Mouse (Mus musculus) adrenal gland, postnatal 25 days (tissue): ENCODE data around the gene Zfp536. TPM values are rescaled to one million over a fixed set of nuclear protein-coding genes. Genes with fewer than 3 reads are reported as not detected.

Experiments
- DNase-seq: peaks from one replicate; pipeline ENCODE4 v3.0.0; 2021; ENCODE audit warnings: mixed read lengths
- total RNA-seq: library from RNA; stranded (reverse); gene quantifications from 2 replicates; pipeline ENCODE4 v1.2.3, GENCODE M21; 2021

Gene Zfp536
- total RNA-seq, 1 experiment from 2014 or later: 9.9 TPM

DNA sequence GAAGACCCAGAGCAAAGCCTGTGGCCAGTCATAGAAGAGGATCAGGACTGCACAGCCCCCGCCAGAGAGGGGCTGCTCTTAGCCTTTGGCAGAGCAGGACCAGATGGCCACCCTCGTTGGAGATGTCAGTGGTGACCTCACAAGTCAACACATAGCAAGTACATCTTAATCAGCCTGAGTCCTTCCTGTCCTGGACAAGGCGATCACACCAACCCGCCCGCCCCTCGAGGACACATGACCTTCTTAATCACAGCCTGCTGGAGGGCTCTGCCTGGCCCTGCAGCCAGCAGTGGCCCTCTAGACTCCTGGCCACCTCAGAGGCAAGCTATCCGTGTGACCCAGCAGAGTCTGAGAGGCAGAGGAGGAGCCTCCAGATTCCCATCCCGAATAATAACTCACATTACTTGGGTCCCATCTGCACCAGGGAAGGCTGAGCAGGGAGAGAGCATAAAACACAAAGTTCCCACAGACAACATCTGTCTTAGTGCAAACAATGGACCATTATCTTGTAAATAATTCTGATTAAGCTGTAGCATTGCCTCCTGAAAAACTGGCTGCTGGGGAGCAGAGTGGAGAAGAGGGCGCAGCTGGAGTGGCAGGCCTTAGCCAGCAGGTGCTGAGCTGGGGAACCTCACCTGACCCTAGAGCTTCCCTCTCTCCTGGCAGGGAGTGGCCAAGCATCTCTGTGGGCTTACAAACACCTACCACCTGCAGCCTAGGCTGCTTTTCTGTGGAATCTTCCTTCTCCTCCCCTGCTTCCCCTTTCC lies 306.8 kb downstream of the Zfp536 start:
- no peak for DNase-seq

DNA sequence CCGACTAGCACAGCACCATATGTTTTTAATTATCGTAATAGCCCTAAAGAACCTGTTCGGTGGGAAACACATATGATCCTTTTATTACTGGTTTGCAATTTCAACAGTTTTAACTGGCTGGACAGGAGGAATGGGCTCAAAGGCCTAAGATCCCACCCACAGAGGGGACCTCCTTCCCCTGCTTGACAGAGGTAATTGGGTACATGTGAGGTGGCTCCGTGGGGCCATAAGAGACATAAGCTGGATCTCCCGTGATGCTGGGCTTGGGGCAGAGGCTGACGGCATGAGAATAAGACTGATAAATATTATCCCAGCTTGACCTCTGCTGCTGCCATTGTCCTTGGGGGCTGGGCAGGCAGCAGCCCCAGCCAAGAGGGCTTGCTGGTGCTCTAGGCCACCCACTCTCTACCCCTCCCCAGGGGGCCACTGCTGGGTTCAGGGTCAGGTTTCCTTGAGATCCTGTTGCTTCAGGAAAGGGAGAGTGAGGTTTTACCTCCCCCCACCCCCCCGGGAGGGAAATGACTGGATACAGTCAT lies 309.2 kb downstream of the Zfp536 start:
- DNase-seq: no peak

DNA sequence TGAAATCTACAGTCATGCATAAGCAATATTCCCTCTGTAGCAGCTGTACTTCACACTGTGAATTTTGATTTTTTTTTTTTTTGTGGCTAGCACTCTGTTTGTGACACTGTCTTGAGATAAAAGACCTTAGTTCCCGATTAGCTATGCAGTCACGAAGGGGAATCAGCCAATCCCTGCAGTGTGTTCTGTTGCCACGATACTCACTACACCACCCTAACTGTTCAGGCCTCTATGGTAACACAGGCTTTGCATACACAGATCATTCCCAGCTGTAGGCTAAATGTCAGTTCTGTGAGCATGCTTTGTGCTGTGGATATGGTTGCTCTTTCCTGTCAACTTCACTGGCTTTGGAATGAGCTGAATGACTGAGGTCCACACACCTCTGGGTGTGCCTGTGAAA lies 325.9 kb downstream of the Zfp536 start:
- DNase-seq: no peak

DNA sequence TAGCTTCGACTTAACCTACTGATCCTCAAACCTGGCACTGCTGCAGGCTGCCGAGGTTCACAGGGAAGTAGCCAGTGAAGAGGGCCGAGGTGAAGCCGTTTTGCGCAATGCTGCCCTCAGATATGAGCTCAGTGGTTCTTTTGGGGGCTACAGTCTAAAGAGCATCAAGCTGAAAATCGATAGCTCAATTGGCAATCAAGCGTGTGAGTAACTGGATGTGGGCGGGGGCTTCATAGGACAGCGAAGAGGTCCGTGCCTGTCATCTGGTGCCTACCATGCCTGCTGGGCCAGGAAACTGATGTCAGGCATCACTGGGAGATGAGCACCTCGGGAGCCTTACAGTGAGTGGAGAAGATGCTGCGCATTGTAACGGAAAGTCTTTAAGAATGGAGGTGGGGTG lies 333.5 kb downstream of the Zfp536 start:
- no peak for DNase-seq

DNA sequence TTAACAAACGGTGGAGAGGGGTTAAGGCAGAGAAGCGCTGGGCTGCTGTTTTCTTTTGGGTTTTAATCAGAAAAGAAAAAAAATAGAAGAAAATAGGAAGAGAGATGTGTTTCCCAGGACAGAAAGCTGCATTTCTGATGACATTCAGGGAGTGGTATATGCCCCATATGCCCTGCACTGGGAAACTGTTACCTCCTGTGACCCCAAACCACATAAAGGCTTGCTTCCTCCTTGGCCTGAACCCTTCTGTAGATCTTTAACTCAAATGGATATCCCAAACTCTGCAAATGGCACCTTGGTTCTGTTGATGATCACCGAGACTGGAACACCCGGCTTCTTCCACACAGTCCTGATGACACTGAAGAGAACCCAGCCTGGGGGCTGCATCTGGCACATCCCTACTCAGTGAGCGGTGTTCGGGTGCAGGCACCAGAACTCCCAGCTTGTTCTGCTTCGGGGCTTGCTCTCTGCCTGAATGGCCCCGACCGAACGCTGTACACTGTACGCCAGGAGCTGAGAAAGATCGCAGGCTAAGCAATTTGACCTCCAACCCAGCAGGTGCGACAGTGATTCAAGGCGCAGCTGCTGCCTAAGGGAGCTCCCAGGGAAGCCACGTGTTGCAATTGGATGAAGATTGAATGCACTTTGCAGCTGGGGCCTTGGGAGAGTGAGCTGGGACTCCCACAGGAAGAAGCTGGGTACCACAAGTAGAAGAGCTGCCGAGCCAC lies 334.2 kb downstream of the Zfp536 start:
- DNase-seq: no peak

DNA sequence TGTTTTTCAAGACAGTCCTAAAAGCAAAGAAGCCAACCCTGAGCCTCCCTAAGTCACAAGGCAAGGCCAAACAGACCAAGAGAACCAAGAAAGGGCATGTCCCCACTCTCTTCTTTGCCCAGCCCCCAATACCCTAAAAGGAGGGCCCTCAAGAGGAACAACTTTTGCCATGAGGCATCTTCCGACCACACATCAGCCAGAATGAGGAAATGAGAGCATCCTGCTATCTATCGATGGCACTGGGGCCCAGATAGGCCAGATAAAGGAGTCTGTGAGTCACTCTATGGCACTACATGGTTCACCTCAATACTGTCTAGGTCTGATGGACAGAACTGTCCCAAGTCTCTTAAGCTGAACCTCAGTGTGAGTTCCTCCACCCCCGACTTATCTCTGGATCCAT lies 335.6 kb downstream of the Zfp536 start:
- no peak for DNase-seq

DNA sequence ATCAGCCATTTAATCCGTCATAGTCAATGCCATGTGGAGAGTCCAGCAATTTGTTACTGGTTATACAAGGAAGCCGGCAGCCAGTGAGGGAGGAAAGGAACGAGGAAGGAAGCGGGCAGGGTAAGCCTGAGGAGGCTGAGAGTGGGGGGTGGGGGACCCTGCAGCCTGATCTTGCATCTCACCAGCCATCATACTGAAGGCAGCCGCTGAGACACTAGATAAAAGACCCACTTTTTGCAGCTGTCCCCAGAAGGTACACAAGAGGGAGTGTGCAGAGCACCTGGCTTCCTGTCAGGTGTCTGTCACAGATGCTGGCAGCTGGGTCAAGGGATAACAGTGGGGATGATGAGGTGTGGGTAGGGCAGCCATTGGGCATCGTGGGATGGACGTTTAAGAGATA lies 340.3 kb downstream of the Zfp536 start:
- no peak for DNase-seq

DNA sequence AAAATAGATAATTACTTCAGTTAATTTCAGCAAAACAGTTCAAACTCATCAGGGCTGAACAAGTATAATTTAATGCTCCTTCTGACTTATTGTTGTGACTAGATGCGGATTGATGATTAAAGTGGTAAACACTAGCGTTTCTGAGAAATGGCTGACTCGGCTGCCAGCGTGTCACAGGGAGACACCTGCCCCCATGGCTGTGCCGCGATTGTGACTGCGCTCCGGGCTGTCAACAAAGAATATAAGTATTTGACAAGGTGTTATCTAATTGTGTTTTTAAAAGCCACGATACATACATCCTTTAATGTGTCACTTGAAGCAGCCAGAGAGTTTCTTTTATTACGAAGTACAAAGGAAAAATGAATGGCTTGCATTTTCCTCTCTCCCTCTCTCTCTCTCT lies 342.0 kb downstream of the Zfp536 start:
- DNase-seq: no peak

DNA sequence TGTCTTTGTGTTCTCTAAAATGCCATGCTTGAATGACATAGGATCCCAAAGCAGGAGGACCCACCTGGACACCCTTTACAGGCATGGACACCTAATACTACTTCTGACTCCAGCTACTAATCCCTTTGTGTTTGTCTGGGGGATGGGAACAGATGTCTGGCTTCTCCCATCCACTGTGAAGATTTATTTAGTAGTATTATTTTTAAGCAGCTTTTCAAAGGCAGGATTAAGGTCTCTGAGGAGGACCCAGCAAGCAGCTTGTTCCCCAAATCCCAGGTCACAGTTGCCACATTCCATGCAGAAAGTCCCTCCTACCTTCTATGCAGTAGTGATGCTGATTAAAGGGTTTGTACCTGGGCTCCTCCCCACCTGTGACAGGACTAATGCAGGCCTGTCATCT lies 347.4 kb downstream of the Zfp536 start:
- no peak for DNase-seq

DNA sequence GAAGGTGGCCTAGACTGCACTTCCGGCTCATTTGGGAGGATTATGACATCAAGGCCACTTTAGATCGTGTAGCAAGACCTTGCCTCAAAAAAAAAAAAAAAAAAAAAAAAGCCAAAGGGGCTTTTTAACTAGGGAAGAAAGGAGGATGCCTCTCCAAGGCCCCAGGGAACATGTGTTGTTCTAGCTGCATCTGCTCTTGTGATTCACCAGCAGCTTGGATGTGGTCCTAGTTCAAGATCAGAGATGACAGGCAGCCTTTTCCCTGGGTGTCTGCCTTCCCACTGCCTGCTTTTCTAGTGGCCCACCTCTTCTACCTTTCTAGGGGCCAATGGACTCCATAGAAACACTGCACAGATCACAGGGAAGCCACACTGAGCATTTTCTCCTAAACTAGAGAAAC lies 350.5 kb downstream of the Zfp536 start:
- DNase-seq: no peak

Other genes starting within 250 kb of the Zfp536 start
- gene Uri1, start 249.9 kb upstream of the Zfp536 start, total RNA-seq: 49.6 and 52.6 TPM in 2 replicates